Mouse (Mus musculus) layer of hippocampus, adult 9-11 months (tissue): ENCODE data around the gene Ctdsp1.
A peak's percentile ranks its signal among the peaks of the same experiment; 100 is the strongest.

Source experiments
- DNase-seq: peaks from one replicate; pipeline ENCODE4 v3.0.0; 2022

Ctdsp1 gene

GRCm38 (mm10) chr1:74397919-74398451 is 6.7 kb downstream of the Ctdsp1 start:
- no peak for DNase-seq

DNA sequence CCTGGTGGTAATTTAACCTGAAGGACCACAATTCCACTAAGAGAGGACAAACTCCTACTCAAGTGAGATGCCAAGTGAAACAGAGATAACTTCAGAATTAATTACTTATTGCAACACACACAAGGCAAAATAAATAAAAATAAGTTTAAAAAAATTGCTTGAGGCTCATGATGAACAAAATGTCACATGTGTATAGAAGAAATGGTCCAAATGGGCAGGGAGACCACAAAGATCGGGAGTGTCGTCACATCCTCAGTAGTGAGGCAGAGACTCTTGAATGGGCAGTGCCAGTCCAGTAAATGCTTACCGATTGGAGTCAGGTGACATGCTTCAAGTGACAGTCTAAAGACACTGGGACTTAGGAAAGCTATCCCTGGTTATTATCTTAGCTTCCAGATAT is 9.2 kb downstream of the Ctdsp1 start:
- DNase-seq: no peak

DNA sequence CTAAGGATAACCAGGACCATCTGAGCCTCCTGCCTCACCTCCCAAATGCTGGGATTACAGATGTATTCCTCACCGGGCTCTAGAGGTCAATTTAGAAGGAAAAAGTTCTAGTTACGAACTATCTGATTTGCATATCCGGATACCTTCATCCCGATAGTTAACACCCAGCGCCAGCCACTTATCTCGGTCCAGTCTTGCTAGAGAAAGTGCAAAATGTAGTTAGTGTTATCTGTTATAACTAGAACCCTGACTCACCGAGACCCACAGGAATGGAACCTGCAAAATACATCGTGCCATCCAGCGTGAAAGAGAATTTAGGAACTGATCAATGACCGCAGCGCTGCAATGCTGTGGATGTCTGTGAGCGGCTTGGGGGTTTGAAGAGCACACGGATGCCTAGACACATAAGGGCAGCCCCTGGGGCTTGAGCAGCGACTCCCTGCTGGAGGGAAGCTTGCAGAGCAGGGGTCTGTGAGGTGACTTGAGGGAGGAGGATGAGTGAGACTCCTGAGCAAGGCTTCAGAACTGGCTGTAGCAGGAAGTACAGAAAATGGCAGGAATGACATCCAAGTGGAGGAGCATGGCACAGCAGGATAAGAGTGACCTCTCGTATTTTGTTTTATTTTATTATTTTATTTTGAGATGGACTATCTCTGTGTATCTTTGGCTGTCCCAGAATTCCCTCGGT is 9.8 kb downstream of the Ctdsp1 start:
- no peak for DNase-seq

- DNase-seq: no peak
These were observed 12.9 kb downstream of the Ctdsp1 start for GRCm38 (mm10) chr1:74404206-74404605.

GRCm38 (mm10) chr1:74408589-74409504 is 17.5 kb downstream of the Ctdsp1 start, which contains the start of gene Vil1:
TSS of gene Vil1 (plus strand) at chr1:74409376.
- DNase-seq: no peak

DNA sequence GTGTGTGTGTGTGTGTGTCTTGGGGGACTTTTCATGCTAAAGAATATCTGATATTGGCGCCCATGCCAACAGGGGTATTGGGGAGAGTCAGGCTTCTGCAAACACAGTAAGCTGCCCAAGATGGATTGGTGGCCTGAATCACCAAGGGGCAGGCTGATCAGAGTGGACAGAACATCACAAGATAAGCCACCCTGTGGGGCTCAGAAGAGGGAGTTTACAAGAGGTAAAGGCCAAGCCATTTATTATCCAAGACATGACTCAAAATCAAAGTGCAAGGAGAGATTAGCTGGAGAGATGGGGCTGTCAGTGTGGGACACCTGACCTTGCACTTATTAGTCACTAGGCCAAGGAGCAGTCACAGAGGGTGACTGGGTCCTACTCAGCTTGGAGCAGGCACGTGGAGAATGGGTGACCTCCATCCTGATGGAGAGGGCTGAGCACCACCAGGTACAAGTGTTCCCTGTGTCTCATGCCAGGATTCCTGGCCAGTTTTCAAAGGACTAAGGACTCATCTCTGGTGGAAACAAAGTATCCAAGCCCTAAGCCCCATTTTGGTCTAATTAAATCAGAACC is 20.5 kb downstream of the Ctdsp1 start:
- no peak for DNase-seq

GRCm38 (mm10) chr1:74412711-74413110 is 21.4 kb downstream of the Ctdsp1 start:
- no peak for DNase-seq

DNA sequence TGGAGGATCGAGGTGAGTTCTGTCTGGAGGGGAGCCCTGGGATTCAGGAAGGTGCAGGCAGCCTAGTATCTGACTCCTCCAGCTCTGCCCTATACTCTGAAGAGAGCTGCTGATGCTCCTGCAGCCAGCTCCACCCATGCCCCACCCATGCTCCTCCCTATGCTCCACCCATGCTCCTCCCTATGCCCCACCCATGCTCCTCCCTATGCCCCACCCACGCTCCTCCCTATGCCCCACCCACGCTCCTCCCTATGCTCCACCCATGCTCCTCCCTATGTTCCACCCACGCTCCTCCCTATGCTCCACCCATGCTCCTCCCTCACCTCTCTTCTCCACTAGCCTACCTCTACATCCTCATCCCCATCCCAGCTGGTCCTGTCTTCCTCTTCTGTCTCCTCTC is 23.8 kb downstream of the Ctdsp1 start:
- no peak for DNase-seq

GRCm38 (mm10) chr1:74418747-74419439 is 27.6 kb downstream of the Ctdsp1 start:
- DNase-seq: no peak

- no peak for DNase-seq
These were observed 28.1 kb downstream of the Ctdsp1 start for GRCm38 (mm10) chr1:74419440-74419794.

DNA sequence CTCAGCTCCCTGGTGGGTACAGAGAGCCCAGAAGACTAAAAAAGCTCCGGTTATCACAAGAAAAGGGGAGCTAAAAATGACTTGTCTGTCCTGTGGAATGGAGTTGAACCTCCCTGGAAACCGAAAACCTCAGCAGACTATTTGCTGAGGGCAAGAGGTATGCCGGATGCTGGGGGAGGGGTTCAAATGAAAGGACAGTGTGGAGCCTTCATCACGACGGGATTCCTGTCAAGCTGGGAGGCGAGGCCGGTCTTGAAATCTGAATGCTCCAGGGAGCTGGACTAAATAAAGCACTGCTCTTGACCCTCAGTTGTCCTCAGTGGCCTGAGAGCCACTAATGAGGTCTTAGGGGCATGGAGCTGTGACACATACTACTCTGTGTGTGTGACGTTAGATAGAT is 31.8 kb downstream of the Ctdsp1 start:
- no peak for DNase-seq

DNA sequence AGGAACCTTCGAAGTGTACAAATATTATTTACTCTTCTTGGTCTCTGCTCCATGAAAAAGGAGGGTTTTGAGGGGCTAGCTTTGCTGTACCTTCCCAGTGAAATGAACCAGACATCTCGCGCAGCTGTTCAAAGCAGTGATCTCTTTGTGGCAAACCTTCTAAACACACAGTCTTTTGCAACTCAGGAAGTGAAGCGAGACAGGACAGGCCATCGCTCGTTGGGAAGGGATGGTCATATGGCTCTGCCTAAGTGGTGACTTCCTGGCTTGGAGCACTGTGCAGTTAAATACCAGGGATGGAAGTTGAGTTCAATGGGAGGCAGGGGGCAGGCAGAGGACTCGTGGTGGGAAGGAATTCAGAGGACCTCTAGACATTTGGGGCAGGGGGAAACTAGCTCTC is 34.5 kb downstream of the Ctdsp1 start:
- DNase-seq: no peak

DNA sequence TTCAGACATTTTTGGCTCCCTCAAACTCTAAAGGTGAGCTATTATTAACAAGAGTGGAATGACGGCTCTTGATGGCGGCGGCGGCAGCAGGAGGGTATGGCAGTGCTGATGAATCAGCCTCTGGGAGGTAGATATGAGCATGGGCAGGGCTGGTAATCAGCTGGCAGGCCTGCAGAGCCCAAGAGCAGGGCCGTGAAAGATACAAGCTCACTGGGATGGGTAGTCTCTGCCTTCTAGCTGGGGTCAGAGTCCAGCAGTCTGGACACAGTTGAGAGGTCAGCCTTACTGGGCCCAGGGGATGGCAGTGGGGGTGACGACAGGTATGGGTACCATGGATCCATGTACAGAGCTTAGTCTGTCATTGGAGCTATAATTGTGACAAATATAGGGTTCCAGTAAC is 41.9 kb downstream of the Ctdsp1 start:
- no peak for DNase-seq

DNA sequence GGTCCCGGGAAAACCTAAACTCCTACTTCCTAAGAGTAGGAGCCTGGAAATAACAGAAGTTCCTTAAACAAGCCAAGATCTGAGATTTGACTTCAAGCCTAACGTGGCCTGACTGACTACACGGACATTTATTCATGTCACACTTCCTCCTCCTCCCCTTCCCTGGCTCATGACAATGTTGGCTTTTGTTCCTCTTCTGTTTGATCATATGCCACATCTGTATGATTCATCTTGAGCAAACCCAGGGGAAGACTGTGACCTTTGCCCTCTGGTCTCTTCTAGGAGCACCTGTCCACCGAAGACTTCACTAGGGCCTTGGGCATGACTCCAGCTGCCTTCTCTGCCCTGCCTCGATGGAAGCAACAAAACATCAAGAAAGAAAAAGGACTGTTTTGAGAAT is 43.3 kb downstream of the Ctdsp1 start:
- DNase-seq: no peak

DNA sequence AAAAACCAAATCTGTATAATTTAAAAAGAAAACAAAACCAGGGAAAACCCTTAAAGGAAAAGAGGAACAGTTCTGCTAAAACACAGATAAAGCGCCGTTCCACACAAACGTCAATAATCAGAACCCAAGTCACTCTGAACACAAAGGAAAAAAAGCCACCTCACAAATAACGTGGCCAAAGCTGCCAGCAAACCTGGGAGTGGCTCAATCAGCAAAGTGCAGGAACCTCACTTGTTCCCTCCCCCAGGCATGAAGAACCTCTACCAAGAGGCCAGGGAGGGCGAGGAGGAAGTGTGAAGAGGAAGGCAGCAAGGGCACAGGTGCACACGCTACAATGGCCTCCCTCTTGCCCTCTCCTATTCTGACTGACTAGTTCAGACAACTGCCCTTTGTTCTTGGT is 44.3 kb downstream of the Ctdsp1 start:
- no peak for DNase-seq

GRCm38 (mm10) chr1:74437702-74438427 is 46.6 kb downstream of the Ctdsp1 start:
- DNase-seq: peak; percentile 71

- DNase-seq: no peak
These were observed 48.0 kb downstream of the Ctdsp1 start for GRCm38 (mm10) chr1:74439166-74439876.

DNA sequence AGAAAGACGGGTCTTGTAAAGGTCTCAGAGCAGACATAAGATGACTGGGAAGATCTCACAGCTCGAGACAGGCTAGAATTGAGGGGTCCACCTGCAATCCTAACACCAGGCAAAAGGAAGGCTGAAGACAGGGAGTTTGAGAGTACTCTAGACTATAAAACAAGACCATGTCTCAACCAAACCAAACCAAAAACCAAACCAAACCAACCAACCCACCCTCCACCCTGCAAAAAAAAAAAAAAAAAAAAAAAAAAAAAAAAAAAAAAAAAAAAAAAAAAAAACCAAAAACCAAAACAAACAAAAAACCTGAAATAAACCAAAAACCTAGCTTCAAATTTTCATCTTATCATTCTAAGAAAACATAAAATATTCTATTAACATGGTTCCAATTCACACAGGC is 53.2 kb downstream of the Ctdsp1 start:
- DNase-seq: no peak
